Mouse (Mus musculus): ENCODE measurements around the gene Glb1l.
A peak's percentile ranks its signal among the peaks of the same experiment; 100 is the strongest.

DNA sequence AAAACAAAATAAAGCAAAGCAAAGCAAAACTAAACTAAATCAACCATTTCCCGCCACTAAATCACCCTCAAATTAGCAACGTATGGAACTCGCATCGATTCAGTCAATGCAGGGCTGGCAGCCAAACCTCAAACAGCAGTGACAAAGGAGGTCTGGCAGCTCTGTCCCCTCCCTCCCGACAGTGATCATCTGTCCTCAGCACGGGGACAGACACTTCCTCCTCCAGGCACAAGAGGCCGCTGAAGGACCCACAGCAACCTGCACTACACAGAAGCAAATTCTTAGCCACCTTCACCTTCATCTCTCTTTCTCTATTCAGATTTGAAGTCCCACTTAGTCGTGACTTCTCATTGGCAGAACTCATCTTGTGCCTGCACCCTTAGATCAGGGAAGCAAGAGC lies 24.0 kb upstream of the Glb1l start:
- peak; percentile 18 to 88; a peak in 2 of 4 replicates for TF ChIP-seq CTCF (conservative IDR thresholded peaks at IDR 0.05 in 1 of 2, IDR thresholded peaks at IDR 0.05 in 1 of 2; ENCODE audit: low read depth in 2 of 2, low read length in 2 of 2)
- no peak for TF ChIP-seq USF1 (IDR thresholded peaks at IDR 0.05; ENCODE audit: low read depth, low read length)
- peak; percentile 46; the same call in 1 of the 2 replicates for TF ChIP-seq MAZ (IDR thresholded peaks at IDR 0.05; ENCODE audit: low read depth, low read length)
